Mouse (Mus musculus) monocyte, adult 59 days (primary cell): ENCODE measurements around the gene Hnf4a. TPM values are rescaled to one million over a fixed set of nuclear protein-coding genes. Genes with fewer than 3 reads are reported as not detected.

Experiments
- total RNA-seq, 2 experiments: library from RNA; stranded (reverse); gene quantifications; one replicate each; pipeline ENCODE4 v1.2.4; 2023

Gene Hnf4a
- total RNA-seq, result not detected

GRCm38 (mm10) chr2:163506300-163507004, at the start of gene Hnf4a:
TSS of gene Hnf4a (plus strand) at chr2:163506808.

GRCm38 (mm10) chr2:163472466-163472851, 34.1 kb upstream of the Hnf4a start, which contains the start of gene Fitm2:
TSS of gene Fitm2 (minus strand) at chr2:163472629.

GRCm38 (mm10) chr2:163492018-163492417, 14.6 kb upstream of the Hnf4a start, which contains the start of gene R3hdml:
TSS of gene R3hdml (plus strand) at chr2:163492318.

GRCm38 (mm10) chr2:163602101-163602971, 95.7 kb downstream of the Hnf4a start, which contains the start of gene Ttpal:
TSS of gene Ttpal (plus strand) at chr2:163602314.

Other genes with a start within 250 kb of the Hnf4a start
- not detected for gene Jph2, start 108.8 kb upstream of the Hnf4a start, total RNA-seq
- gene Oser1, start 82.1 kb upstream of the Hnf4a start, total RNA-seq, result 100 to 1,000 TPM in 1 of 2 experiments, 10 to 100 TPM in 1; 97.8 to 120 TPM
- gene Gdap1l1, start 68.3 kb upstream of the Hnf4a start, total RNA-seq, result not detected
- gene Fitm2, start 34.2 kb upstream of the Hnf4a start, total RNA-seq, result 1 to 10 TPM; 1.5 to 1.9 TPM
- not detected for gene R3hdml, start 14.5 kb upstream of the Hnf4a start, total RNA-seq
- 10 to 100 TPM; 38.7 to 44.4 TPM for gene Ttpal, start 95.5 kb downstream of the Hnf4a start, total RNA-seq
- 100 to 1,000 TPM; 685 to 714 TPM for gene Serinc3, start 138.3 kb downstream of the Hnf4a start, total RNA-seq
- gene Pkig, start 151.6 kb downstream of the Hnf4a start, total RNA-seq, result 10 to 100 TPM; 36.0 to 45.9 TPM
- gene Ada, start 243.4 kb downstream of the Hnf4a start, total RNA-seq, result 1 to 10 TPM; 5.5 to 5.6 TPM